Mouse (Mus musculus): ENCODE measurements around the gene Steap3. TPM values are rescaled to one million over a fixed set of nuclear protein-coding genes. Genes with fewer than 3 reads are reported as not detected.

Steap3 gene
- total and polyA plus RNA-seq, 2 experiments from 2014 or later: 19.6 to 38.7 TPM

- Histone ChIP-seq H3K9ac (replicated peaks; ENCODE audit: low read depth, low read length) (no peak overlapping the region), H3K36me3 (replicated peaks; ENCODE audit: control insufficient read depth, insufficient read depth, low read length) (no peaks in the 10 kb centered on the region), H3K9me3 (replicated peaks; ENCODE audit: control insufficient read depth, low read length) (no peaks in the 10 kb centered on the region), H3K4me3 (ENCODE audit: low read depth, low read length) (no peak overlapping the region), H3K27me3 (ENCODE audit: control insufficient read depth, insufficient read depth, low read length) (no peaks in the 10 kb centered on the region), H3K27ac (ENCODE audit: low read depth) (no peak overlapping the region), H3K4me2 (ENCODE audit: low read depth, low read length) (no peak overlapping the region), H3K4me1 (ENCODE audit: control insufficient read depth, insufficient read depth) (no peaks in the 10 kb centered on the region)
- ATAC-seq (ENCODE audit: insufficient read depth, low read depth): no peak
- 55% methylated on average over 6 of the region's 6 CpGs for WGBS
- DNase-seq (ENCODE audit: low spot score): no peak
- TF ChIP-seq EP300 (IDR thresholded peaks at IDR 0.05; ENCODE audit: low read depth): no peak
- TF ChIP-seq CTCF (IDR thresholded peaks at IDR 0.05; ENCODE audit: low read depth): no peak
Measured at GRCm38 (mm10) chr1:120186204-120186603, 86.3 kb downstream of the Steap3 start.

GRCm38 (mm10) chr1:120177141-120177540, 95.4 kb downstream of the Steap3 start:
- DNase-seq (ENCODE audit: low spot score): no peak
- no peak overlapping the region for H3K9ac ChIP-seq (replicated peaks; ENCODE audit: low read depth, low read length)
- H3K4me3 ChIP-seq (ENCODE audit: low read depth, low read length): no peak overlapping the region
- 96% methylated on average over 8 of the region's 8 CpGs for WGBS
- ATAC-seq (ENCODE audit: insufficient read depth, low read depth): no peak
- TF ChIP-seq EP300 (IDR thresholded peaks at IDR 0.05; ENCODE audit: low read depth) (no peak), CTCF (IDR thresholded peaks at IDR 0.05; ENCODE audit: low read depth) (no peak)
- no peaks in the 10 kb centered on the region for H3K9me3 ChIP-seq (replicated peaks; ENCODE audit: control insufficient read depth, low read length)
- H3K27ac ChIP-seq (ENCODE audit: low read depth): no peak overlapping the region
- no peak overlapping the region for H3K4me2 ChIP-seq (ENCODE audit: low read depth, low read length)
- peaks cover 12% of the 10 kb centered on the region for H3K4me1 ChIP-seq (ENCODE audit: control insufficient read depth, insufficient read depth)
- no peaks in the 10 kb centered on the region for H3K36me3 ChIP-seq (replicated peaks; ENCODE audit: control insufficient read depth, insufficient read depth, low read length)
- H3K27me3 ChIP-seq (ENCODE audit: control insufficient read depth, insufficient read depth, low read length): no peaks in the 10 kb centered on the region

GRCm38 (mm10) chr1:120176313-120176712, 96.2 kb downstream of the Steap3 start:
- no peaks in the 10 kb centered on the region for H3K36me3 ChIP-seq (replicated peaks; ENCODE audit: control insufficient read depth, insufficient read depth, low read length)
- TF ChIP-seq CTCF (IDR thresholded peaks at IDR 0.05; ENCODE audit: low read depth): no peak
- TF ChIP-seq EP300 (IDR thresholded peaks at IDR 0.05; ENCODE audit: low read depth): no peak
- H3K9me3 ChIP-seq (replicated peaks; ENCODE audit: control insufficient read depth, low read length): no peaks in the 10 kb centered on the region
- H3K27ac ChIP-seq (ENCODE audit: low read depth): no peak overlapping the region
- H3K4me1 ChIP-seq (ENCODE audit: control insufficient read depth, insufficient read depth): peaks cover 12% of the 10 kb centered on the region
- H3K9ac ChIP-seq (replicated peaks; ENCODE audit: low read depth, low read length): no peak overlapping the region
- 13% methylated on average over 14 of the region's 14 CpGs for WGBS
- peak overlapping the region; percentile 29 for H3K4me2 ChIP-seq (ENCODE audit: low read depth, low read length)
- ATAC-seq (ENCODE audit: insufficient read depth, low read depth): peak; percentile 37
- peak; percentile 18 for DNase-seq (ENCODE audit: low spot score)
- H3K4me3 ChIP-seq (ENCODE audit: low read depth, low read length): no peak overlapping the region
- H3K27me3 ChIP-seq (ENCODE audit: control insufficient read depth, insufficient read depth, low read length): no peaks in the 10 kb centered on the region

- H3K27ac ChIP-seq (ENCODE audit: low read depth): no peak overlapping the region
- no peaks in the 10 kb centered on the region for H3K36me3 ChIP-seq (replicated peaks; ENCODE audit: control insufficient read depth, insufficient read depth, low read length)
- H3K9me3 ChIP-seq (replicated peaks; ENCODE audit: control insufficient read depth, low read length): no peaks in the 10 kb centered on the region
- WGBS: 74% methylated on average over 4 of the region's 4 CpGs
- no peak overlapping the region for H3K4me2 ChIP-seq (ENCODE audit: low read depth, low read length)
- no peak for DNase-seq (ENCODE audit: low spot score)
- no peak for ATAC-seq (ENCODE audit: insufficient read depth, low read depth)
- H3K4me1 ChIP-seq (ENCODE audit: control insufficient read depth, insufficient read depth): peaks cover 12% of the 10 kb centered on the region
- H3K4me3 ChIP-seq (ENCODE audit: low read depth, low read length): no peak overlapping the region
- H3K9ac ChIP-seq (replicated peaks; ENCODE audit: low read depth, low read length): no peak overlapping the region
- TF ChIP-seq CTCF (IDR thresholded peaks at IDR 0.05; ENCODE audit: low read depth): no peak
- TF ChIP-seq EP300 (IDR thresholded peaks at IDR 0.05; ENCODE audit: low read depth): no peak
- H3K27me3 ChIP-seq (ENCODE audit: control insufficient read depth, insufficient read depth, low read length): no peaks in the 10 kb centered on the region
Measured at GRCm38 (mm10) chr1:120174991-120175390, 97.5 kb downstream of the Steap3 start.

GRCm38 (mm10) chr1:120171819-120172521, 100.5 kb downstream of the Steap3 start:
- no peak overlapping the region for H3K27ac ChIP-seq (ENCODE audit: low read depth)
- no peak for TF ChIP-seq EP300 (IDR thresholded peaks at IDR 0.05; ENCODE audit: low read depth)
- peak; percentile 76 for TF ChIP-seq CTCF (IDR thresholded peaks at IDR 0.05; ENCODE audit: low read depth)
- no peaks in the 10 kb centered on the region for H3K9me3 ChIP-seq (replicated peaks; ENCODE audit: control insufficient read depth, low read length)
- ATAC-seq (ENCODE audit: insufficient read depth, low read depth): 0 out of 2 replicates have a peak, but pooled peaks have one; percentile 31
- H3K4me2 ChIP-seq (ENCODE audit: low read depth, low read length): no peak overlapping the region
- H3K27me3 ChIP-seq (ENCODE audit: control insufficient read depth, insufficient read depth, low read length): no peaks in the 10 kb centered on the region
- no peak overlapping the region for H3K9ac ChIP-seq (replicated peaks; ENCODE audit: low read depth, low read length)
- H3K36me3 ChIP-seq (replicated peaks; ENCODE audit: control insufficient read depth, insufficient read depth, low read length): no peaks in the 10 kb centered on the region
- H3K4me3 ChIP-seq (ENCODE audit: low read depth, low read length): no peak overlapping the region
- peak; percentile 36 for DNase-seq (ENCODE audit: low spot score)
- H3K4me1 ChIP-seq (ENCODE audit: control insufficient read depth, insufficient read depth): peaks cover 12% of the 10 kb centered on the region
- WGBS: 50% methylated on average over 5 of the region's 5 CpGs

GRCm38 (mm10) chr1:120170307-120170706, 102.2 kb downstream of the Steap3 start:
- WGBS: 76% methylated on average over 7 of the region's 7 CpGs

More at GRCm38 (mm10) chr1:120170307-120170706, 102.2 kb downstream of the Steap3 start:
- no peaks in the 10 kb centered on the region for H3K36me3 ChIP-seq (replicated peaks; ENCODE audit: control insufficient read depth, insufficient read depth, low read length)
- DNase-seq (ENCODE audit: low spot score): no peak
- H3K4me3 ChIP-seq (ENCODE audit: low read depth, low read length): no peak overlapping the region
- H3K27ac ChIP-seq (ENCODE audit: low read depth): no peak overlapping the region
- TF ChIP-seq CTCF (IDR thresholded peaks at IDR 0.05; ENCODE audit: low read depth) (no peak), EP300 (IDR thresholded peaks at IDR 0.05; ENCODE audit: low read depth) (no peak)
- ATAC-seq (ENCODE audit: insufficient read depth, low read depth): no peak
- no peaks in the 10 kb centered on the region for H3K4me1 ChIP-seq (ENCODE audit: control insufficient read depth, insufficient read depth)
- no peaks in the 10 kb centered on the region for H3K27me3 ChIP-seq (ENCODE audit: control insufficient read depth, insufficient read depth, low read length)
- no peak overlapping the region for H3K4me2 ChIP-seq (ENCODE audit: low read depth, low read length)
- no peak overlapping the region for H3K9ac ChIP-seq (replicated peaks; ENCODE audit: low read depth, low read length)
- H3K9me3 ChIP-seq (replicated peaks; ENCODE audit: control insufficient read depth, low read length): no peaks in the 10 kb centered on the region
